Mouse (Mus musculus): ENCODE data around the gene Rest.
A peak's percentile ranks its signal among the peaks of the same experiment; 100 is the strongest.

Gene Rest

GRCm38 (mm10) chr5:77309051-77309906 lies 44.0 kb downstream of the Rest start:
- DNase-seq (ENCODE audit: low read depth, low spot score), result peak; percentile 16

GRCm38 (mm10) chr5:77309924-77310772 lies 44.9 kb downstream of the Rest start, which contains the start of the genes Noa1 and Polr2b:
Gene Noa1, minus strand, starts transcription at chr5:77310084.
Gene Polr2b, plus strand, starts transcription at chr5:77310147.
- peak; percentile 95 for DNase-seq (ENCODE audit: low read depth, low spot score)

- no peak for DNase-seq (ENCODE audit: low read depth, low spot score)
Observed at GRCm38 (mm10) chr5:77314206-77314605, 48.9 kb downstream of the Rest start.

GRCm38 (mm10) chr5:77314986-77315385 lies 49.7 kb downstream of the Rest start:
- DNase-seq (ENCODE audit: low read depth, low spot score), result no peak

GRCm38 (mm10) chr5:77324936-77325335 lies 59.6 kb downstream of the Rest start:
- DNase-seq (ENCODE audit: low read depth, low spot score), result no peak

- DNase-seq (ENCODE audit: low read depth, low spot score), result no peak
Observed at GRCm38 (mm10) chr5:77330154-77330553, 64.9 kb downstream of the Rest start.
